Mouse (Mus musculus): Measurements from ENCODE around the gene Fras1. TPM values are rescaled to one million over a fixed set of nuclear protein-coding genes. Genes with fewer than 3 reads are reported as not detected.

Fras1 gene
- polyA plus RNA-seq, 1 experiment: 0.22 TPM

DNA sequence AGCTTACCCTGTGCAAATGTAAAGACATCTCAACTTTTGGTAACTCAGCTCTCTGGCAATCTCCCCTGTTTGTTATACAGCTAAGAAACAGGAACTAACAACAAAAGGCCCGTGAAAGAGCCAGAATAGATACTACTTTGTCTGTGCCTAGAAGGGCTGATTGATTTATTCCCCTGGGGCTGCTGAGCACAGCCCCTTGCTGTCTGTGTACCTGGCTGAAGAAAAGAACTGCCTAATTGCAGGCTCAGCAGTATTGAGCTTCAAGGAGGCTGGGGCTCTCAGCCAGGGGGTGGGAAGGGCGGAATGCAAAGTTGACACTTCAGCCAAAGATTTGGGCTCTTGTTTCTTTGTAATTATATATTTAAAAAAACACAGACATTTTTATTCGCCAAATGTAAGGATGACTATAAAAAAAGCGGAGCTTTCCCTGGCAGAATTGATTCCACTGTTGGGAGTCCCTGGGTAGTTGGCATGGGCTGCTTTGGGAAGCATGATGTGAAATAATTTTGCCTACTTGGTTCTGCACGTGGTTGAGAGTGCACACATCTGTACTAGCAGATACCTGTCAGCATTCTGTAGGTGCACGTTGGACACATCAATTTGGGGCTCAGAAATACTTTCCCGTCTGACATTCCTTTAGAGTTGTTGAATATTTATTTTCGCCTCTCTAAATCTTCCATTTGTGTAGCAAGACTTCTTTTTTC is 31.5 kb downstream of the Fras1 start:
- no peak overlapping the region for H3K4me3 ChIP-seq (ENCODE audit: control insufficient read depth, low read depth, low read length)
- H3K27ac ChIP-seq (ENCODE audit: control insufficient read depth, insufficient read depth, low read depth, low read length): no peak overlapping the region
- H3K36me3 ChIP-seq (ENCODE audit: control insufficient read depth, insufficient read depth, low read length): no peaks in the 10 kb centered on the region
- no peaks in the 10 kb centered on the region for H3K27me3 ChIP-seq (ENCODE audit: control insufficient read depth, insufficient read depth, low read length)
- H3K4me1 ChIP-seq (ENCODE audit: control insufficient read depth, insufficient read depth, low read length): no peaks in the 10 kb centered on the region
- TF ChIP-seq POLR2A (IDR thresholded peaks at IDR 0.05; ENCODE audit: control insufficient read depth, low read depth, low read length): no peak
- no peak for TF ChIP-seq CTCF (IDR thresholded peaks at IDR 0.05; ENCODE audit: control insufficient read depth, insufficient read depth, insufficient replicate concordance, low read depth, low read length)

DNA sequence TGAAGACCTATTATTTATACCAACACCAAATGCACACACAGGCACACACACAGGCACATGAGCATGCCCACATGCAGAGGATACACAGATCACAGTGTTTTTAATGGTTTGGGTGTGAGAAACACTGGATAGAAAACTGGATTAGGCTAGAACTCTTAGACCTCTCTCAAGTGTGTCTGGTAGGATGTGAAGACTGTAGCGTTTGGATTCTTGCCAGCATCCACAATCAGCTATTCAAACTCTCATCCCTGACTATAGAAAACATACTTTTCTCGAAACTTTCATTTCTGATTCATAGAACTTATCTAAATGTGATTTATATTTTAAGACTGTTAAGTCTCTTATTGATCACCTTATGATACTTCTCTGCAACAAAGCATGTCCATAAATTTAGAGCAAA is 34.5 kb downstream of the Fras1 start:
- Histone ChIP-seq H3K36me3 (ENCODE audit: control insufficient read depth, insufficient read depth, low read length) (no peaks in the 10 kb centered on the region), H3K27ac (ENCODE audit: control insufficient read depth, insufficient read depth, low read depth, low read length) (no peak overlapping the region), H3K4me1 (ENCODE audit: control insufficient read depth, insufficient read depth, low read length) (no peaks in the 10 kb centered on the region), H3K4me3 (ENCODE audit: control insufficient read depth, low read depth, low read length) (no peak overlapping the region), H3K27me3 (ENCODE audit: control insufficient read depth, insufficient read depth, low read length) (no peaks in the 10 kb centered on the region)
- TF ChIP-seq CTCF (IDR thresholded peaks at IDR 0.05; ENCODE audit: control insufficient read depth, insufficient read depth, insufficient replicate concordance, low read depth, low read length): no peak
- TF ChIP-seq POLR2A (IDR thresholded peaks at IDR 0.05; ENCODE audit: control insufficient read depth, low read depth, low read length): no peak

DNA sequence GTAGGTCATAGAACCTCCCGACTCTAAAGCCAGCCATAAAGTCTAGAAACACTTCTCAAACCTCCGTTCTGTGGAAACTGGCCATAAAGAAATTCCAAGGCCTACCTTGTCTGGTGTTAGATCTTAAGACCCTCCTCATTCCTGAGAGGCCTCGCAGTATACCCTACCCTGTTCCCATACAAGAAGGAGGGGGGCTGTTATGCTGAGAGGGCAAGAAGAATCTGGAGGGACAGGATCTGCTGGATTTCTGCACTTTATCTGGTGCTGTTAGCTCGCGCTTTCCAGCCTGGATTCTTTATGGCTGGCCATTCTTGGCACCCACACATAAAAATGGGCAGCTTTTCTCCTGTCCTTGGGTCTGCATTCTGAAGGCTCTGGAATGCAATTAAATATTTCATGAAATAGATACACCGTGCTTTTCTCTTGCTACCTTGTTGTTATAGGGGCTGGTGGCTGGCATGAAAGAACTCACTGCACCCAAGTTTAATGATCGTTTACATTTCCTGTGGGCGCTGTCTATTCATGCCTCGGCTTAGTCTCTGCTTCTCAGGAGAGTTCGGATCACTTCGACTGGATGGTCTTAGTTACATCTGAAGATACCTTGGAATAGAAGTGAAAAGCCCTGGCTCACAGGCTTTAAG is 39.1 kb downstream of the Fras1 start:
- Histone ChIP-seq H3K4me3 (ENCODE audit: control insufficient read depth, low read depth, low read length) (no peak overlapping the region), H3K27me3 (ENCODE audit: control insufficient read depth, insufficient read depth, low read length) (no peaks in the 10 kb centered on the region), H3K36me3 (ENCODE audit: control insufficient read depth, insufficient read depth, low read length) (no peaks in the 10 kb centered on the region), H3K27ac (ENCODE audit: control insufficient read depth, insufficient read depth, low read depth, low read length) (no peak overlapping the region), H3K4me1 (ENCODE audit: control insufficient read depth, insufficient read depth, low read length) (no peaks in the 10 kb centered on the region)
- TF ChIP-seq CTCF (IDR thresholded peaks at IDR 0.05; ENCODE audit: control insufficient read depth, insufficient read depth, insufficient replicate concordance, low read depth, low read length) (no peak), POLR2A (IDR thresholded peaks at IDR 0.05; ENCODE audit: control insufficient read depth, low read depth, low read length) (no peak)

DNA sequence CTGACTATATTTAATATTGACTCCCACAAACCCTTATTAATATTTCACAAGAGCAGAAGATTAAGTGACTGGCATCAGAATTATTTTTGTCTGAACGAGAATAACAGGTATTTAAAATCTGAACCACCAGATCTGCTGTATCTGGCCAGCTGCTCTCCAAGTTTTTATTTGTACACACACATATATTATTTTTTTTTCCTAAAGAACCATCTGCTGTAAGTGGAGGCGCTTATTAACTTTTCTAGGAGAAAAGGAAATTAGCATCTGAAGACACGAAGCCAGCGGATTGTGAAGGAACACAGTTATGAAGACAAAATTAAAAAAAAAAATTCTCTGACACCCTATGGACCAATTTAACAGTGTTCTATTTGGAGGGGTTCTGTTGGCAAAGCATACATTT is 43.4 kb downstream of the Fras1 start:
- no peaks in the 10 kb centered on the region for H3K27me3 ChIP-seq (ENCODE audit: control insufficient read depth, insufficient read depth, low read length)
- no peaks in the 10 kb centered on the region for H3K36me3 ChIP-seq (ENCODE audit: control insufficient read depth, insufficient read depth, low read length)
- no peak for TF ChIP-seq CTCF (IDR thresholded peaks at IDR 0.05; ENCODE audit: control insufficient read depth, insufficient read depth, insufficient replicate concordance, low read depth, low read length)
- no peak overlapping the region for H3K27ac ChIP-seq (ENCODE audit: control insufficient read depth, insufficient read depth, low read depth, low read length)
- no peaks in the 10 kb centered on the region for H3K4me1 ChIP-seq (ENCODE audit: control insufficient read depth, insufficient read depth, low read length)
- no peak overlapping the region for H3K4me3 ChIP-seq (ENCODE audit: control insufficient read depth, low read depth, low read length)

DNA sequence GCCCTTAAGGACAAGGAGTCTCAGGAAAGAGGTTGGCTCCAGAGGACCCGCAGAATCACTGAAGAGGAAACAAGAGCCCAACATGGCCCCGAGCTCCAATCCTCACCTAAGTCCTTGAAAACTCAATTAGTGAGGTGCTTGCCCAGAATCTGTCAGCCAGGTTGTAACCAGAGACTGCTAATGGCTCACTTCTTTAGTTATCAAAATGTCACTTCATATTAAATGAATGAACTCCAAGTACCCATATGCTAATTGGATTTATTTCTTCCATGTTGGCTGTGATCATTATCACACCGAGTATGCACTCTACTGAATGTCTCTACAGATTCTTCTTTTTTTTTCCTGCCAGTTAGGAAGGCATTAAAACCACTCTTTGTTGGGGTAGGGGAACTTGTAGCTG is 47.8 kb downstream of the Fras1 start:
- no peak overlapping the region for H3K27ac ChIP-seq (ENCODE audit: control insufficient read depth, insufficient read depth, low read depth, low read length)
- no peaks in the 10 kb centered on the region for H3K4me1 ChIP-seq (ENCODE audit: control insufficient read depth, insufficient read depth, low read length)
- TF ChIP-seq CTCF (IDR thresholded peaks at IDR 0.05; ENCODE audit: control insufficient read depth, insufficient read depth, insufficient replicate concordance, low read depth, low read length) (no peak), POLR2A (IDR thresholded peaks at IDR 0.05; ENCODE audit: control insufficient read depth, low read depth, low read length) (no peak)
- no peaks in the 10 kb centered on the region for H3K27me3 ChIP-seq (ENCODE audit: control insufficient read depth, insufficient read depth, low read length)
- H3K36me3 ChIP-seq (ENCODE audit: control insufficient read depth, insufficient read depth, low read length): no peaks in the 10 kb centered on the region
- H3K4me3 ChIP-seq (ENCODE audit: control insufficient read depth, low read depth, low read length): no peak overlapping the region

DNA sequence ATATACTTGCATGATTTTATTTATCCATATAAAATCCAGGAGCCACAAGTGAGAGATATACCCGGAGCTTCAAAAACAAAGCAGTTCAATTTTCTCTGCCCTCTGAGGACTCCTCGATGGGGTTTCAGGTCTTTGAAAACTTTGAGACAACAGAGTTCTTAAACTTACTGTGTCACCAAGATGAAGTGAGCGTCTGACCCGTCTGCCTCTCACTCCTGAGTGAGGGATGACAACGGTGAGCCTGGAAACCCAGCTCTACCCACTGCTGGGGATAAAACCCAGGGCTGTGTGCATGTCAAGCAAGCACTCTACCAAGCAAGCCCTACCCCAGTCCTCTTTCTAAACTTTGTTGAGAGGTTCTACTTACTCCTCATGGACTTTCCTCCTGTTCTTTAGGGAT is 49.0 kb downstream of the Fras1 start:
- TF ChIP-seq POLR2A (IDR thresholded peaks at IDR 0.05; ENCODE audit: control insufficient read depth, low read depth, low read length): no peak
- TF ChIP-seq CTCF (IDR thresholded peaks at IDR 0.05; ENCODE audit: control insufficient read depth, insufficient read depth, insufficient replicate concordance, low read depth, low read length): no peak
- Histone ChIP-seq H3K27me3 (ENCODE audit: control insufficient read depth, insufficient read depth, low read length) (no peaks in the 10 kb centered on the region), H3K4me3 (ENCODE audit: control insufficient read depth, low read depth, low read length) (no peak overlapping the region), H3K36me3 (ENCODE audit: control insufficient read depth, insufficient read depth, low read length) (no peaks in the 10 kb centered on the region), H3K27ac (ENCODE audit: control insufficient read depth, insufficient read depth, low read depth, low read length) (no peak overlapping the region), H3K4me1 (ENCODE audit: control insufficient read depth, insufficient read depth, low read length) (no peaks in the 10 kb centered on the region)

DNA sequence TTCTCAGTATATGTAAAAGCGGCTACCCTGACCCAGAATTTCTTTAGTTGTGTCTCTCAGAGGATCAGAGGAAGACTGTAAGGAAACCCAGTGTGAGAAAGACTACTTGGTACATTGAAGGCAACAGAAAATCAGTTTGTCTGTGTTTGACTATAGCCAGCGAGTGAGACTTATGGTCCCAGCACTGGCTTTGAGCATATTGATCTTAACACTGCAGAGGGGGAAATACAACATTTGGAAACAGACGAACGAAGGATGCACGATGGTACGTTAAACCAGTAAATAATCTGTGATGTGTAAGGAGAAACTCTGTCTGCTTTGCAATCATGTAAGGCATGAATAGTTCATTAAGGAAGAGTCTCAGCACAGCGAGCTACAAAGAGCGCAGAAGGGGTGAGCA is 51.6 kb downstream of the Fras1 start:
- Histone ChIP-seq H3K36me3 (ENCODE audit: control insufficient read depth, insufficient read depth, low read length) (no peaks in the 10 kb centered on the region), H3K4me3 (ENCODE audit: control insufficient read depth, low read depth, low read length) (no peak overlapping the region), H3K27ac (ENCODE audit: control insufficient read depth, insufficient read depth, low read depth, low read length) (no peak overlapping the region), H3K4me1 (ENCODE audit: control insufficient read depth, insufficient read depth, low read length) (no peaks in the 10 kb centered on the region), H3K27me3 (ENCODE audit: control insufficient read depth, insufficient read depth, low read length) (no peaks in the 10 kb centered on the region)
- no peak for TF ChIP-seq POLR2A (IDR thresholded peaks at IDR 0.05; ENCODE audit: control insufficient read depth, low read depth, low read length)
- TF ChIP-seq CTCF (IDR thresholded peaks at IDR 0.05; ENCODE audit: control insufficient read depth, insufficient read depth, insufficient replicate concordance, low read depth, low read length): no peak

Data from testis, adult 2 months (tissue).